Mouse (Mus musculus): ENCODE data around the gene Fezf1. TPM values are rescaled to one million over a fixed set of nuclear protein-coding genes. Genes with fewer than 3 reads are reported as not detected.

Gene Fezf1
- total and polyA plus RNA-seq, 3 experiments, result not detected

DNA sequence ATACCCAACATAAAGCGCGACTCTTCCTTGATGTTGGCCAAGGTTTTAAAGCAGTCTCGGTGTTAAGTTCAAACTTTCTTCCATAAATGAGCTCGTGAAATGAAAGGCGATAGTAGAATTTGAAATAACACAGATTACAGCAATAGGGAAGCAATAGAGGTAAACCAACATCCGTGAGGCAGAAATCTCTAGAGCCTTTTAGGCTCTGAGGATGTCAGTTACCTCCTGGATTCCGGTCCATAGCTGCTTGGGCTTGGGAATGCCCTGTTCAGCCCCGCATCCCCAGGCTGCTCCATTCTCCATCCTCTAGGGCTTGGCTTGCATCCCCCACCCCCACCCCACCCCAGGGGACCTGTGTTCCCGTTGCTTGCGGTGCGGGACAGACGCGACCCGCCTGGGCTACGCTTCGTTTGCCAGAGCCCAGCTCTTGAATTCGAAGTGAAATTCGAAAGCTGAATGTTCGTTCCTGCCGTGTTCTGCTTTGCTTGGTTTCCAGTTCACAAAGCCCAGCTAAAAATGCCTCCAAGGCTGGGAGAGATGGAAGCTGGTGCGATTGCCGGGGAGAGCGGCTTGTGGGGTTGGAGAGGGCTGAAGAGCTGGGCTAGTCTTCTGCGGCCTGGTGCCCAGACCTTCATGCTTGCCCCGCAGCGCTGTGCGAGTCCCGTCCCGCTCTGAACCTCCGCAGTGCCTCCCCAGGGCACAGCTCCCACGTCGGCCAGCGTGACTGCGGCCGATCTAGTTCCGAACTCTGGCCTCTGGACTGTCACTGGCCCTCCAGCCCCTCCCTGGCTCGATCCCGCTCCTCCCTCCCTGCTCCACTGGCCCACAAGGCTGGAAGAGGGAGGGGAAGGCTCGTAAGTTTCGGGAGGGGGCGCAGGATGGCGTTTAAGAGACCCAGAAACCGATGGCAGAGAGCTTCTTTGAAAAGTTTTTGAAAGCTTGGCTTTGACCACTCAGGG is 5.5 kb upstream of the Fezf1 start:
- no peak for TF ChIP-seq MAX (IDR thresholded peaks at IDR 0.05; ENCODE audit: low read length)
- no peak for TF ChIP-seq ZC3H11A (IDR thresholded peaks at IDR 0.05; ENCODE audit: low read depth, low read length)
- no peak for TF ChIP-seq MYB (IDR thresholded peaks at IDR 0.05; ENCODE audit: low read depth, low read length)
- no peak for TF ChIP-seq JUND (IDR thresholded peaks at IDR 0.05; ENCODE audit: low read depth, low read length)
- no peak for TF ChIP-seq USF1 (IDR thresholded peaks at IDR 0.05; ENCODE audit: low read depth, low read length)
- TF ChIP-seq MAFK (IDR thresholded peaks at IDR 0.05; ENCODE audit: borderline replicate concordance, low read depth, low read length), result no peak
- no peak for TF ChIP-seq RCOR1 (IDR thresholded peaks at IDR 0.05; ENCODE audit: low read depth, low read length)
- no peak for TF ChIP-seq POLR2A (IDR thresholded peaks at IDR 0.05; ENCODE audit: control insufficient read depth in 1 of 2, insufficient read depth in 1 of 2, low read depth in 1 of 2, low read length in 2 of 2, poor library complexity in 1 of 2)
- no peak for TF ChIP-seq ZKSCAN1 (IDR thresholded peaks at IDR 0.05; ENCODE audit: low read depth, low read length)
- TF ChIP-seq E2F4 (IDR thresholded peaks at IDR 0.05; ENCODE audit: borderline replicate concordance, low read depth, low read length), result no peak
- no peak for TF ChIP-seq CHD1 (IDR thresholded peaks at IDR 0.05; ENCODE audit: low read depth, low read length)
- no peak for TF ChIP-seq UBTF (IDR thresholded peaks at IDR 0.05; ENCODE audit: borderline replicate concordance, insufficient read depth, low read depth, low read length)
- no peak for TF ChIP-seq MEF2A (IDR thresholded peaks at IDR 0.05; ENCODE audit: extremely low read depth, insufficient replicate concordance, low read depth, low read length, poor library complexity, severe bottlenecking)
- no peak for TF ChIP-seq KAT2A (conservative IDR thresholded peaks at IDR 0.05; ENCODE audit: low read depth, low read length)
- no peak for TF ChIP-seq RAD21 (IDR thresholded peaks at IDR 0.05; ENCODE audit: low read depth, low read length)
- TF ChIP-seq GATA1 (IDR thresholded peaks at IDR 0.05; ENCODE audit: low read depth, low read length), result no peak
- no peaks in the 10 kb centered on the region for H3K27me3 ChIP-seq (ENCODE audit: control insufficient read depth in 1 of 2, insufficient read depth in 2 of 2, low read length in 2 of 2)
- H3K9me3 ChIP-seq (replicated peaks; ENCODE audit: insufficient read depth, low read length), result no peaks in the 10 kb centered on the region
- no peaks in the 10 kb centered on the region for H3K36me3 ChIP-seq (ENCODE audit: control insufficient read depth in 1 of 2, insufficient read depth in 2 of 2, low read length in 2 of 2)
- no peak overlapping the region for H3K27ac ChIP-seq (ENCODE audit: control insufficient read depth, low read depth, low read length)
- no peak overlapping the region for H3K9ac ChIP-seq (ENCODE audit: control insufficient read depth, low read depth, low read length, poor library complexity, severe bottlenecking)
- DNase-seq (ENCODE audit: low read depth, low spot score), result no peak
- no peak overlapping the region for H3K4me3 ChIP-seq (ENCODE audit: control insufficient read depth in 1 of 2, insufficient read depth in 1 of 2, low read depth in 2 of 2, low read length in 2 of 2)
- no peaks in the 10 kb centered on the region for H3K79me2 ChIP-seq (ENCODE audit: control insufficient read depth, insufficient read depth, low read length, poor library complexity)
- H3K4me1 ChIP-seq (ENCODE audit: control insufficient read depth in 1 of 2, insufficient read depth in 2 of 2, low read length in 2 of 2), result no peaks in the 10 kb centered on the region

DNA sequence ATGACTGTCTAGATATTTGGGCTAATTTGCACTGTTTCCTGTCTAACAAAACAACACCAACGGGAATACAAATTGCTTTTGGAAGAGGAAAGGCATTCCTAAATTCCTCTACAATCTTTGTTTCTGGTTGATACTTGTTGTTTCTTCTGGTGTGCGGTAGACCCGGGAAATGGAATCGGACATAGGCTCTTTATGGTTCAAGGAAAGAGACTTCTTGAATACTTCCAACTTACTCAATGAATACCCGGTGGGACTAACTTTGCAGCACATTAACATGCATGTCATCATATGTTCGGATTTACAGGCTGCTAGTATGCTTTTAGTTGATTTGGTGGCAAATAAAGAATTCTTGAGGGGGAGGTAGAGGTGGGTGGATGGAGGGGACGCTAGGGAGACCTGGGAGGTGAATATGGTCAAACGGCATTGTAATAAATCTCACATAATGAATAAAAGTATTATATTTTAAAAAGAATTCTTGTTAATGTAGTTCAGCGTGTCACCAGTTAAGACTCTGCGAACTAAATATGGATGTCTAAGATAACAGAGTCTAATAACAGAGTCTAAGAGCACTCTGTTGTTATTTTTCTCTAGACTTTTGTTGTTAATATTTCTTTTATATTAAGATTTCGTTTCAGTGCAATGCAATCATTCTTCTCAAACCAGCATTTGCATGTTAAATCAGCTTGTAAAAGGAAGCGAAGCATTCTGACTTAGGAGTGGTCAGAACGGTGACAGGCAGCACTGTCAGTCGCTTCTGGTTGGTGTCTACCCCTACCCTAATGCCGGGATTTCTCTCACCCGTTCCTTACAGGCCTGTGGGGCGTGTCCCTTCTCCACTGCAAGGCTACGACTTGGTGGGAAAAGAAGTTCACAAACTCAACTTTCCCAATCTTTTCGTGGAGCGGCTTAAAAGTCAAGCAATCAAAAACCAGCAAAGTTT is 4.3 kb upstream of the Fezf1 start:
- Histone ChIP-seq H3K9ac (ENCODE audit: control insufficient read depth, low read depth, low read length, poor library complexity, severe bottlenecking) (no peak overlapping the region), H3K27ac (ENCODE audit: control insufficient read depth, low read depth, low read length) (no peak overlapping the region), H3K79me2 (ENCODE audit: control insufficient read depth, insufficient read depth, low read length, poor library complexity) (no peaks in the 10 kb centered on the region), H3K4me3 (ENCODE audit: control insufficient read depth in 1 of 2, insufficient read depth in 1 of 2, low read depth in 2 of 2, low read length in 2 of 2) (no peak overlapping the region), H3K36me3 (ENCODE audit: control insufficient read depth in 1 of 2, insufficient read depth in 2 of 2, low read length in 2 of 2) (no peaks in the 10 kb centered on the region), H3K9me3 (replicated peaks; ENCODE audit: insufficient read depth, low read length) (no peaks in the 10 kb centered on the region), H3K27me3 (ENCODE audit: control insufficient read depth in 1 of 2, insufficient read depth in 2 of 2, low read length in 2 of 2) (no peaks in the 10 kb centered on the region), H3K4me1 (ENCODE audit: control insufficient read depth in 1 of 2, insufficient read depth in 2 of 2, low read length in 2 of 2) (no peaks in the 10 kb centered on the region)
- TF ChIP-seq USF1 (IDR thresholded peaks at IDR 0.05; ENCODE audit: low read depth, low read length) (no peak), RCOR1 (IDR thresholded peaks at IDR 0.05; ENCODE audit: low read depth, low read length) (no peak), MEF2A (IDR thresholded peaks at IDR 0.05; ENCODE audit: extremely low read depth, insufficient replicate concordance, low read depth, low read length, poor library complexity, severe bottlenecking) (no peak), MAZ (IDR thresholded peaks at IDR 0.05; ENCODE audit: low read depth, low read length) (no peak), BHLHE40 (IDR thresholded peaks at IDR 0.05; ENCODE audit: borderline replicate concordance, low read depth, low read length) (no peak), TBP (IDR thresholded peaks at IDR 0.05; ENCODE audit: low read depth, low read length) (no peak), ETS1 (IDR thresholded peaks at IDR 0.05; ENCODE audit: low read depth, low read length) (no peak), GABPA (IDR thresholded peaks at IDR 0.05; ENCODE audit: low read depth, low read length) (no peak), NELFE (IDR thresholded peaks at IDR 0.05; ENCODE audit: low read depth, low read length) (no peak), ZNF384 (IDR thresholded peaks at IDR 0.05; ENCODE audit: low read depth, low read length) (no peak), POLR2A (IDR thresholded peaks at IDR 0.05; ENCODE audit: control insufficient read depth in 1 of 2, insufficient read depth in 1 of 2, low read depth in 1 of 2, low read length in 2 of 2, poor library complexity in 1 of 2) (no peak), MYB (IDR thresholded peaks at IDR 0.05; ENCODE audit: low read depth, low read length) (no peak), NRF1 (IDR thresholded peaks at IDR 0.05; ENCODE audit: insufficient read depth, low read depth, low read length, poor library complexity, severe bottlenecking) (no peak), ZC3H11A (IDR thresholded peaks at IDR 0.05; ENCODE audit: low read depth, low read length) (no peak)
- no peak for DNase-seq (ENCODE audit: low read depth, low spot score)
